Mouse (Mus musculus) olfactory bulb, adult 2 months (tissue): ENCODE data around the gene Slc17a8.

Experiments
- CTCF ChIP-seq: fragments of 200-500 bp; IDR thresholded peaks from 2 replicates; pipeline ENCODE4 v1.5.1; 2012; ENCODE audit warnings: low read depth, mild to moderate bottlenecking, low read length, moderate library complexity; ENCODE audit not compliant: insufficient read depth
- POLR2A ChIP-seq: fragments of 200-500 bp; IDR thresholded peaks from 2 replicates; pipeline ENCODE4 v1.6.1; 2012; ENCODE audit warnings: mild to moderate bottlenecking, low read depth, low read length, moderate library complexity; ENCODE audit not compliant: insufficient read depth

- no peak for TF ChIP-seq CTCF
- TF ChIP-seq POLR2A, result no peak
Measured at GRCm38 (mm10) chr10:89559351-89559750, 61.7 kb downstream of the Slc17a8 start.
